Mouse (Mus musculus): ENCODE data around the gene Abca4. TPM values are rescaled to one million over a fixed set of nuclear protein-coding genes. Genes with fewer than 3 reads are reported as not detected.
"Not testable (repeated sequence)": the region's sequence is repeated elsewhere in the genome, so short reads cannot be mapped to it uniquely, and the experiment has no call there.

Abca4 gene
- polyA plus RNA-seq, 1 experiment from 2014 or later = 2.3 TPM

DNA sequence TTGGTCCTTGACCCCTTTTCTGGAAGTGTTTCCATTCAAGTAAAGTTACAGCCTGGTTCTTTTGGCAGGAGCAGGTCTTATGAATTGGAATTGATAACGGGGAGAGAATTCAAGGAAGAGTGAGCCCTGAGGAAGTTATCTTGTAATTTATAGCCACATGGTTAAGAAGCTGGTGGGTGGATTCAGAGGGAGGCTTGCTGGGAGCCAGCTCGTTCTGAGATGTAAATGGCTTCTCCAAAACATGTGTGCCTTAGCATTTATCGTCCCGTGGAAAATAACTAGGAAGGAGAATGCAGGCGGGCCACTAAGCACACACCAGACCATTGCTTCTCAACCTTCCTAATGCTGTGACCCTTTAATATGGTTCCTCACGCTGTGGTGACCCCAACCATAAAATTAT lies 34.9 kb downstream of the Abca4 start:
- H3K27me3 ChIP-seq (replicated peaks; ENCODE audit: insufficient read depth, low read length) = no peaks in the 10 kb centered on the region
- H3K9me3 ChIP-seq (ENCODE audit: low read length) = no peaks in the 10 kb centered on the region
- H3K36me3 ChIP-seq (ENCODE audit: insufficient read depth, low read length) = no peaks in the 10 kb centered on the region
- H3K27ac ChIP-seq (ENCODE audit: low read length) = no peak overlapping the region; the same call in 1 of the 2 replicates
- H3K9ac ChIP-seq (replicated peaks; ENCODE audit: low read depth) = no peak overlapping the region
- H3K4me2 ChIP-seq (replicated peaks; ENCODE audit: low read depth, low read length) = no peak overlapping the region
- WGBS = 73% methylated on average over 6 of the region's 6 CpGs
- ATAC-seq = no peak
- no peak overlapping the region for H3K4me3 ChIP-seq (ENCODE audit: low read depth, low read length)
- DNase-seq (ENCODE audit: low spot score) = no peak
- H3K4me1 ChIP-seq (ENCODE audit: insufficient read depth, low read depth, low read length) = peaks cover 7% of the 10 kb centered on the region; the same call in 1 of the 2 replicates
- no peak for TF ChIP-seq EP300 (IDR thresholded peaks at IDR 0.05)
- TF ChIP-seq CTCF (IDR thresholded peaks at IDR 0.05) = no peak

DNA sequence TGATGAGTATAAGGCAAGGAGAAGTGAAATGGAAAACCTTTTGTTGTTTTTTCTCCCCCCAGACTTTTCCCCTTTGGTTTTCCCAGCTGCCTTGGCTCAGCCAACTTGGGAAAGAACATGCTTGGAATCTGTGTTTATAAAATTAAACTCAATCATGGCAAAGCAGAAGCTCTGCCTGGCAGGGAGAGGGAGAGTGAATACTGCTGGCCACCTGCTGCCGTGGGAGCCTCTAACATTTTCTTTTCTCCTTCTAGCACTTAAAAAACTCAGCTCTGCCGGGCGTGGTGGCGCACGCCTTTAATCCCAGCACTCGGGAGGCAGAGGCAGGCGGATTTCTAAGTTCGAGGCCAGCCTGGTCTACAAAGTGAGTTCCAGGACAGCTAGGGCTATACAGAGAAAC lies 37.4 kb downstream of the Abca4 start:
- not testable (repeated sequence) for H3K4me1 ChIP-seq (ENCODE audit: insufficient read depth, low read depth, low read length); H3K9ac ChIP-seq (replicated peaks; ENCODE audit: low read depth); H3K9me3 ChIP-seq (ENCODE audit: low read length); H3K4me2 ChIP-seq (replicated peaks; ENCODE audit: low read depth, low read length); DNase-seq (ENCODE audit: low spot score); ATAC-seq; H3K27ac ChIP-seq (ENCODE audit: low read length); H3K36me3 ChIP-seq (ENCODE audit: insufficient read depth, low read length); H3K4me3 ChIP-seq (ENCODE audit: low read depth, low read length); H3K27me3 ChIP-seq (replicated peaks; ENCODE audit: insufficient read depth, low read length)
- WGBS = 83% methylated on average over 7 of the region's 8 CpGs

DNA sequence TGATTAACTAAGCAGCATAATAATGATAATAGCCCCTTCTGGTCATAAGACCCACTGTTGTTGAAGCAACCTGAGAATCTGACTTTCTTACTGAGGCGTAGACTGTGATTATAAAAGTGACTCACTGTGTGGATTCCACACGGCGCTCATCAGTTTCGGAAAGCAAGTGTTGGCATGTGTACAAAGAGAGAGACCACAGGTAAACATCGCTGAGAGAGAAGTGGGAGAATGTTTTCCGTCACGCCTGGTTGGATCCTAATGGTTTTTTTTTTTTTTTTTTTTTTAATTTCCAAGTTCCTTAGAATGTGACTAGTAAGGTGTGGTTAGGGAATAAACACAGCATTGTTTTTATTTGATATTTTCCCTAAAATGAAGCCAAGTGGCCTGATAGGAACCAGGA lies 38.1 kb downstream of the Abca4 start:
- 77% methylated on average over 7 of the region's 7 CpGs for WGBS
- Histone ChIP-seq H3K27me3 (replicated peaks; ENCODE audit: insufficient read depth, low read length) (no peaks in the 10 kb centered on the region), H3K9me3 (ENCODE audit: low read length) (no peaks in the 10 kb centered on the region), H3K9ac (replicated peaks; ENCODE audit: low read depth) (no peak overlapping the region), H3K4me3 (ENCODE audit: low read depth, low read length) (no peak overlapping the region), H3K27ac (ENCODE audit: low read length) (no peak overlapping the region), H3K36me3 (ENCODE audit: insufficient read depth, low read length) (no peaks in the 10 kb centered on the region), H3K4me1 (ENCODE audit: insufficient read depth, low read depth, low read length) (no peaks in the 10 kb centered on the region), H3K4me2 (replicated peaks; ENCODE audit: low read depth, low read length) (no peak overlapping the region)
- TF ChIP-seq EP300 (IDR thresholded peaks at IDR 0.05) = no peak
- no peak for DNase-seq (ENCODE audit: low spot score)
- ATAC-seq = no peak

DNA sequence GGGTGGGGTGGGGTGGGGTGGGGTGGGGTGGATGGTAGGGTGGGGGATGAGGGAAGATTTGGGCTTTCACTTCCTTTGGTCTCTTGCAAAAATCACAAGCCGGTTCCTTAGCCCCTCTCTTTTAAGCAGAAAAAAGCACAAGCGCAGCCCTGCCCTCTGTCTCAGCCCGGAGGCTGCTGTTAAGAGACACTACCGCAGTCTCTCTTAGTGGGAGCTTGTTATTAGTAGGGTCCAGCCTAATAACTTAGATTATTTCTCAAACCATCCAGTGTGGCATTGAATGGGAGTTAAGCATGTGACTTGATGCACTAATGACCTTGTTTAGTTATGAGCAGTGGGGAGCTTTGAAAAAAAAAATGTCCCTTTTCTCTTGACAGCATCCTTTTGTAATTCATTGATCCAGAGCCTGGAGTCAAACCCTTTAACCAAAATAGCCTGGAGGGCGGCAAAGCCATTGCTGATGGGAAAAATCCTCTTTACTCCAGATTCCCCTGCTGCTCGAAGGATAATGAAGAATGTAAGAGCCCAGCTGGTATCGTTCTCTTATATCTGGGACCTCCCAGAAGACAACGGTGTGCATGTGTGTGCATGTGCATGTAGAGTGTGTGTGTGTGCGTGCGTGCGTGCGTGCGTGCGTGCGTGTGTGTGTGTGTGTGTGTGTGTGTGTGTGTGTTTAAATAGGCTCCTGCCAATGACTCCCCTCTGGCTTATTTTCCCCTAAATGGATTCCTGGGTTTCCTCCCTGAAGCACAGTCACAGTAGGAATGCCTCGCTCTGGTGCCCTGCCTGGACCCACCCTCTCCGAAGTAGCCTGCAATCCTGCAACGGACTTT lies 41.1 kb downstream of the Abca4 start:
- ATAC-seq (no peak), DNase-seq (ENCODE audit: low spot score) (no peak)
- H3K4me1 ChIP-seq (ENCODE audit: insufficient read depth, low read depth, low read length) = no peaks in the 10 kb centered on the region
- H3K9me3 ChIP-seq (ENCODE audit: low read length) = no peaks in the 10 kb centered on the region
- H3K4me3 ChIP-seq (ENCODE audit: low read depth, low read length) = no peak overlapping the region
- no peak for TF ChIP-seq CTCF (IDR thresholded peaks at IDR 0.05)
- TF ChIP-seq EP300 (IDR thresholded peaks at IDR 0.05) = no peak
- WGBS = 82% methylated on average over 18 of the region's 18 CpGs
- H3K9ac ChIP-seq (replicated peaks; ENCODE audit: low read depth) = no peak overlapping the region
- no peaks in the 10 kb centered on the region for H3K27me3 ChIP-seq (replicated peaks; ENCODE audit: insufficient read depth, low read length)
- H3K36me3 ChIP-seq (ENCODE audit: insufficient read depth, low read length) = no peaks in the 10 kb centered on the region
- no peak overlapping the region for H3K27ac ChIP-seq (ENCODE audit: low read length)
- H3K4me2 ChIP-seq (replicated peaks; ENCODE audit: low read depth, low read length) = no peak overlapping the region

DNA sequence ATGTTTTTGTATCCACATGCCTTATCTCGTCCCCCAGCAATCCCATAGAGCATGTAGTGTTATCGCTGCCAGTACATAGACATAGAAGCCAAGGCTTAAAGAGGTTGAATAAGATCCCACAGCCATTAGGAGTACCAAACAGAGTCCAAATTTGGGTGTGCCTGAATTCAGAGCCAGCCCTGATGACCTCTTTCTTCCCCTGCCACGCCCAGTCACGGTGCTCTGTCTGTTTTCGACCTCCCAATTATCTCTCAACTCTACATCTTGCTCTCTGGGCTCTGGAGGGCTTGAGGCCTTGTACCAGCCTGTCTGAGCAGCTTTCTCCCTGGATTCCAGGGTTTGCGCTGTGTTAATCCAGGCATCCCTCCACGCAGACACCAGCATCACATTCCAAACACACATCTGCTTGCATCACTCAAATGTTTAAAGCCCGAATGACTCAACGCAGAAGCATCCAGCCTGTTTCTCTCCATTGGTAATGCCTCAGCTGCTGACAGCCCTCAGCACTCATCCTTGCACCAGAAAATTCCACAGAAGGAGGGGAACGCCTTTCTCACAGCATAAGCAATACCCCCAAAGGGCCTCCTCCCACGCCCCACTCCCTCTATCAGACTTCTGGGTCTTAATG lies 43.9 kb downstream of the Abca4 start:
- WGBS = 61% methylated on average over 11 of the region's 11 CpGs
- H3K4me3 ChIP-seq (ENCODE audit: low read depth, low read length) = no peak overlapping the region
- H3K36me3 ChIP-seq (ENCODE audit: insufficient read depth, low read length) = no peaks in the 10 kb centered on the region
- peak; percentile 24; the same call in 1 of the 2 replicates for TF ChIP-seq EP300 (IDR thresholded peaks at IDR 0.05)
- TF ChIP-seq CTCF (IDR thresholded peaks at IDR 0.05) = no peak
- no peaks in the 10 kb centered on the region for H3K9me3 ChIP-seq (ENCODE audit: low read length)
- H3K4me2 ChIP-seq (replicated peaks; ENCODE audit: low read depth, low read length) = no peak overlapping the region
- no peak overlapping the region for H3K27ac ChIP-seq (ENCODE audit: low read length)
- ATAC-seq = peak; percentile 91
- DNase-seq (ENCODE audit: low spot score) = peak; percentile 87
- H3K4me1 ChIP-seq (ENCODE audit: insufficient read depth, low read depth, low read length) = no peaks in the 10 kb centered on the region
- H3K9ac ChIP-seq (replicated peaks; ENCODE audit: low read depth) = no peak overlapping the region
- H3K27me3 ChIP-seq (replicated peaks; ENCODE audit: insufficient read depth, low read length) = no peaks in the 10 kb centered on the region

DNA sequence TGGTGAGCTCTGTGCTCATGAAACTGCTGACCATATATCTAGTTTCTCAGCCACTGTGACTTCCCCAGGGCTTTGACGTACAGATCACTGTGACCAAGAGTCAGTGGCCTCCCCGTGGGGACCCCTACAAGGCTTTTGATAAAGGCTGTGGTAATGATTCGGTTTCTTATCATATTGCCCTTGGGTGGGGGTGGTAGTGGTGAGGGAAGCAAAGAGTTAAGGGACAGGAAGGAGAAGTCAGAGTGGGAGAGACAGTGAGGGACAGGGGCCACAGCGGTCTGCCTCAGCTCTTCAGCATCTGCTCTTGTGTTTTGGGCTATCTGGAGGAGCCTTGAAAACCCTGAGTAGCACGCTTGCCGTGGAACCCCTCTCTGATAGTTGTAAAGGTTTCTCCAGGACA lies 46.1 kb downstream of the Abca4 start:
- ATAC-seq (no peak), DNase-seq (ENCODE audit: low spot score) (no peak)
- 79% methylated on average over 6 of the region's 6 CpGs for WGBS
- Histone ChIP-seq H3K9ac (replicated peaks; ENCODE audit: low read depth) (no peak overlapping the region), H3K4me1 (ENCODE audit: insufficient read depth, low read depth, low read length) (no peaks in the 10 kb centered on the region), H3K27ac (ENCODE audit: low read length) (no peak overlapping the region), H3K27me3 (replicated peaks; ENCODE audit: insufficient read depth, low read length) (no peaks in the 10 kb centered on the region), H3K36me3 (ENCODE audit: insufficient read depth, low read length) (no peaks in the 10 kb centered on the region), H3K9me3 (ENCODE audit: low read length) (no peaks in the 10 kb centered on the region), H3K4me2 (replicated peaks; ENCODE audit: low read depth, low read length) (no peak overlapping the region), H3K4me3 (ENCODE audit: low read depth, low read length) (no peak overlapping the region)
- TF ChIP-seq EP300 (IDR thresholded peaks at IDR 0.05) (no peak), CTCF (IDR thresholded peaks at IDR 0.05) (no peak)
